Mouse (Mus musculus) kidney, postnatal 0 days (tissue): ENCODE data around the gene Bpifa1. TPM values are rescaled to one million over a fixed set of nuclear protein-coding genes. Genes with fewer than 3 reads are reported as not detected.
A peak's percentile ranks its signal among the peaks of the same experiment; 100 is the strongest.

Experiments
- ATAC-seq: fragments of 200-750 bp; cut with Nextera tagmentation; replicated peaks from 2 replicates; pipeline ENCODE4 v1.8.0; 2017; ENCODE audit warnings: low read depth, moderate number of reproducible peaks, moderate TSS enrichment, moderate library complexity; ENCODE audit not compliant: low FRiP score
- DNase-seq: peaks from one replicate; pipeline ENCODE4 v3.0.0-alpha.2; 2016; ENCODE audit warnings: low spot score
- H3K27ac ChIP-seq: fragments of 300-500 bp; sonication (generic); 2 replicates; pipeline ENCODE4 v1.5.1; 2014; ENCODE audit warnings: mild to moderate bottlenecking
- H3K27me3 ChIP-seq: fragments of 300-500 bp; sonication (generic); 2 replicates; pipeline ENCODE4 v1.6.1; 2014; ENCODE audit warnings: low read length, mixed read lengths; ENCODE audit not compliant: insufficient read depth
- H3K36me3 ChIP-seq: fragments of 300-500 bp; sonication (generic); 2 replicates; pipeline ENCODE4 v1.6.1; 2014; ENCODE audit warnings: low read length, mixed read lengths; ENCODE audit not compliant: insufficient read depth
- H3K4me1 ChIP-seq: fragments of 300-500 bp; sonication (generic); replicated peaks from 2 replicates; pipeline ENCODE4 v1.6.1; 2014; ENCODE audit warnings: antibody characterized with exemption, low read length, mixed read lengths; ENCODE audit not compliant: insufficient read depth
- H3K4me2 ChIP-seq: fragments of 300-500 bp; sonication (generic); 2 replicates; pipeline ENCODE4 v1.6.1; 2014; ENCODE audit warnings: mild to moderate bottlenecking, low read length, moderate library complexity, mixed read lengths
- H3K4me3 ChIP-seq: fragments of 300-500 bp; sonication (generic); replicated peaks from 2 replicates; pipeline ENCODE4 v1.5.1; 2014; ENCODE audit warnings: low read depth, low read length
- H3K9ac ChIP-seq: fragments of 300-500 bp; sonication (generic); 2 replicates; pipeline ENCODE4 v1.6.1; 2014; ENCODE audit warnings: low read depth, low read length
- H3K9me3 ChIP-seq: fragments of 300-500 bp; sonication (generic); replicated peaks from 2 replicates; pipeline ENCODE4 v1.6.1; 2016; ENCODE audit warnings: low read length, inconsistent platforms, mixed read lengths
- CTCF ChIP-seq: IDR thresholded peaks from 2 replicates; pipeline ENCODE4 v1.5.1; 2016; ENCODE audit warnings: antibody characterized with exemption, low read depth, mild to moderate bottlenecking, moderate library complexity
- WGBS: fragments of 180-500 bp; shearing (Covaris S2); extraction: QIAGEN DNeasy Blood & Tissue Kit; methylation state at CpG from one replicate; pipeline ENCODE4 v1.1.7; 2014; 5-methylcytosine and 5-hydroxymethylcytosine counted together
- polyA plus RNA-seq: library from polyadenylated mRNA; unstranded; fragments of >200 nt; fragmentation: Nextera tagmentation; extraction: Ambion mirVana; gene quantifications from 2 replicates; pipeline ENCODE4 v1.2.1, GENCODE M21; 2015

Gene Bpifa1
- polyA plus RNA-seq, 1 experiment from 2014 or later = not detected

GRCm38 (mm10) chr2:154185319-154185718 lies 42.6 kb downstream of the Bpifa1 start:
- DNase-seq (no peak), ATAC-seq (no peak)
- TF ChIP-seq CTCF = no peak
- no peaks in the 10 kb centered on the region for H3K27me3 ChIP-seq
- 81% methylated on average over 6 of the region's 6 CpGs for WGBS
- H3K9ac ChIP-seq = no peak overlapping the region
- no peaks in the 10 kb centered on the region for H3K9me3 ChIP-seq
- no peak overlapping the region for H3K4me2 ChIP-seq
- H3K4me3 ChIP-seq = no peak overlapping the region
- H3K36me3 ChIP-seq = no peaks in the 10 kb centered on the region
- H3K27ac ChIP-seq = no peak overlapping the region
- H3K4me1 ChIP-seq = no peaks in the 10 kb centered on the region

GRCm38 (mm10) chr2:154185748-154186147 lies 43.1 kb downstream of the Bpifa1 start:
- WGBS = 83% methylated on average over 3 of the region's 3 CpGs
- H3K9ac ChIP-seq = no peak overlapping the region
- no peak for TF ChIP-seq CTCF
- ATAC-seq (no peak), DNase-seq (peak; percentile 18)
- no peaks in the 10 kb centered on the region for H3K4me1 ChIP-seq
- H3K36me3 ChIP-seq = no peaks in the 10 kb centered on the region
- H3K4me2 ChIP-seq = no peak overlapping the region
- no peaks in the 10 kb centered on the region for H3K27me3 ChIP-seq
- no peak overlapping the region for H3K27ac ChIP-seq
- no peak overlapping the region for H3K4me3 ChIP-seq
- H3K9me3 ChIP-seq = no peaks in the 10 kb centered on the region

GRCm38 (mm10) chr2:154187468-154187867 lies 44.8 kb downstream of the Bpifa1 start:
- H3K27me3 ChIP-seq = no peaks in the 10 kb centered on the region
- 37% methylated on average over 5 of the region's 5 CpGs for WGBS

GRCm38 (mm10) chr2:154189877-154190434 lies 47.3 kb downstream of the Bpifa1 start:
- 77% methylated on average over 7 of the region's 7 CpGs for WGBS
- Histone ChIP-seq H3K4me2 (no peak overlapping the region), H3K27ac (no peak overlapping the region), H3K36me3 (no peaks in the 10 kb centered on the region), H3K4me3 (no peak overlapping the region), H3K9ac (no peak overlapping the region), H3K4me1 (no peaks in the 10 kb centered on the region), H3K9me3 (no peaks in the 10 kb centered on the region), H3K27me3 (no peaks in the 10 kb centered on the region)
- no peak for TF ChIP-seq CTCF
- DNase-seq = no peak
- no peak for ATAC-seq

More at GRCm38 (mm10) chr2:154187468-154187867, 44.8 kb downstream of the Bpifa1 start:
- H3K9me3 ChIP-seq = no peaks in the 10 kb centered on the region
- no peak overlapping the region for H3K27ac ChIP-seq
- H3K4me1 ChIP-seq = no peaks in the 10 kb centered on the region
- H3K4me2 ChIP-seq = no peak overlapping the region
- no peak overlapping the region for H3K4me3 ChIP-seq
- no peaks in the 10 kb centered on the region for H3K36me3 ChIP-seq
- H3K9ac ChIP-seq = no peak overlapping the region
- peak; percentile 63 for TF ChIP-seq CTCF
- DNase-seq (peak; percentile 44), ATAC-seq (no peak)

- H3K9me3 ChIP-seq = no peaks in the 10 kb centered on the region
- no peak within 1 kb of the TSS for H3K27ac ChIP-seq
- H3K36me3 ChIP-seq = no peaks in the 10 kb centered on the region
- H3K27me3 ChIP-seq = no peaks in the 10 kb centered on the region
- no peak within 1 kb of the TSS for H3K4me3 ChIP-seq
- 82% methylated on average over 11 of the region's 11 CpGs for WGBS
- TF ChIP-seq CTCF = peak; percentile 49
- DNase-seq (no peak), ATAC-seq (no peak)
- no peaks in the 10 kb centered on the region for H3K4me1 ChIP-seq
- no peak within 1 kb of the TSS for H3K4me2 ChIP-seq
- H3K9ac ChIP-seq = no peak within 1 kb of the TSS
Measured at GRCm38 (mm10) chr2:154190546-154191258, 48.0 kb downstream of the Bpifa1 start, which contains the start of gene Bpifb1. Gene Bpifb1 (plus strand): TSS chr2:154190818.

GRCm38 (mm10) chr2:154192141-154192540 lies 49.5 kb downstream of the Bpifa1 start:
- no peaks in the 10 kb centered on the region for H3K36me3 ChIP-seq
- no peak overlapping the region for H3K4me2 ChIP-seq
- no peak for ATAC-seq
- no peak overlapping the region for H3K9ac ChIP-seq
- no peak for TF ChIP-seq CTCF
- H3K27ac ChIP-seq = no peak overlapping the region
- no peak for DNase-seq
- no peaks in the 10 kb centered on the region for H3K4me1 ChIP-seq
- WGBS = 81% methylated on average over 2 of the region's 2 CpGs
- no peaks in the 10 kb centered on the region for H3K27me3 ChIP-seq
- no peaks in the 10 kb centered on the region for H3K9me3 ChIP-seq
- no peak overlapping the region for H3K4me3 ChIP-seq
